Mouse (Mus musculus) gastrocnemius, postnatal 4 days (tissue): ENCODE measurements around the gene Exoc3l2. TPM values are rescaled to one million over a fixed set of nuclear protein-coding genes. Genes with fewer than 3 reads are reported as not detected.
A peak's percentile ranks its signal among the peaks of the same experiment; 100 is the strongest.
"Not testable (repeated sequence)": the region's sequence is repeated elsewhere in the genome, so short reads cannot be mapped to it uniquely, and the experiment has no call there.

Source experiments
- DNase-seq, 2 experiments: peaks; one replicate each; pipeline ENCODE4 v3.0.0; 2021 to 2022; ENCODE audit warnings: low spot score in 2 of 2, mixed read lengths in 2 of 2
- total RNA-seq, 2 experiments: library from RNA; stranded (reverse); gene quantifications; 2 replicates each; pipeline ENCODE4 v1.2.3; 2021

Gene Exoc3l2
- total RNA-seq, 2 experiments from 2014 or later: 0.65 to 0.83 TPM

DNA sequence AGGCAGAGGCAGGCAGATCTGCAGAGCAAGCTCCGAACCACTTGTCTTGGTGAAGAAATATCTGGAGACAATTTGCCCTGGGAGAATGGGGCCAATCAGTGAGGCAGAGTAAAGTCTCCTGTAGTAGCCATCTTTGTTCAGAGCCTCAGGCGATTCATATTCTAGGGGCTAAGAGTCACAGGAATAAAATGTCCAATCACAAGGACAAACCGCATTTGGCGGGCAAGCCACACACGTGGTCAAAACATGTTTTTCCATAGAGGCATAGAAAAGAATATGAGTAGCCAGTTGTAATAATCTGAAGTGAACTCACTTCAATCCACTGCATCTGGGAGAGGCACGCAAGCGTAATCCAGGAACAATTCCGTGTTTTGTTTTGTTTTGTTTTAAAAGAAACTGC lies 20.1 kb downstream of the Exoc3l2 start:
- DNase-seq: no peak

DNA sequence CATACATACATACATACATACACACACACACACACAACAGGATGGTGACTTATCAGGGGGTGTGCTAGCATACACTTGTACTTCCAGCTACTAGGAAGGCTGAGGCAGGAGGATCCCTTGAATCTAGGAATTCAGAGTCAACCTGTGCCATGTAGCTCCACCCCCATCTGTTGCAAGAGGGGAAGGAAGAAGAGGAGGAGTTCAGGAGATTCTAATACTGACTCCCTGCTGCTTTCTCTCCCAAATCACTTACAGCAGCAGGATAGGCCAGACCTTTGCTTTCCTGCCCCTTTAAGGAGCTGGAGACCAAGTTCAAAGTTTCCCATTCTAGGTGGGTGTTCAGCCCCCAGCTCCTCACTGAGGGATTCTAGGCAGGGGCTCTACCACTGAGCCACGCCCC lies 22.4 kb downstream of the Exoc3l2 start:
- DNase-seq: no peak

DNA sequence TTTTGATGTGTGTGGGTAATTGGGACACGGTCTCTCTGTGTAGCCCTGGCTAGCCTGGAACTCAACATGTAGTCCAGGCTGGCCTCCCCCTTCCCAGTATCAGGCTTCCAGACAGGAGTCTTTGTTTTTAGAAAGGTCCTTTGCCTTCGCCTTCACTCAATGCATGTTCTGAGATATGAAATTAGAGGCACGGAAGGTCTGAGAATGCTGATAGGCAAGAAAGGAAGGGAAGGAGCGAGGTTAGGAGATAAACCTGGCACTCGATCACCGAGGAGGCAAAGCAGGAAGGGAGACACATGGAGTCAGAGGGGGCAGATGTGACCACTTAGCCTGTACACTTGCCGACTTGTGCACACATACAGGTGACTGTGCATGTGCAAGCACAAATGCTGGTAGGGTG lies 23.4 kb downstream of the Exoc3l2 start:
- DNase-seq: no peak

DNA sequence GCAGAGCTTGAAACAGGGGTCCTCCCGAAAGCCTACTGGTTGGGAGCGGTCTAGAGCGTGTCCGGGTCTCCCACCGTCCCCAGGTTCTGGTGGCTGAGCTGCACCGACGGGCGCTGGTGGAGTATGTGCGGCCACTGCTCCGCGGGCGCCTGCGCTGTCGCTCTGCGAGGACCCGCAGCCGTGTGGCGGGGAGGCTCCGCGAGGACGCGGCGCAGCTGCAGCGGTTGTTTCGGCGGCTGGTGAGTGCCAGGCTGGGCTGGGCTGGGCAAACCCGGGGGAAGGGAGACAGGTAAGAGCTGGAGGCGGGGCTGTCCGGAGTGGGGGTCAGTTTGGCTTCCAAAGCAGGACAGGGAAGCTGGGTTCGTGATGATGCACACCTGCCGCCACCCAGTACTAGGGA lies 26.4 kb downstream of the Exoc3l2 start:
- no peak for DNase-seq

DNA sequence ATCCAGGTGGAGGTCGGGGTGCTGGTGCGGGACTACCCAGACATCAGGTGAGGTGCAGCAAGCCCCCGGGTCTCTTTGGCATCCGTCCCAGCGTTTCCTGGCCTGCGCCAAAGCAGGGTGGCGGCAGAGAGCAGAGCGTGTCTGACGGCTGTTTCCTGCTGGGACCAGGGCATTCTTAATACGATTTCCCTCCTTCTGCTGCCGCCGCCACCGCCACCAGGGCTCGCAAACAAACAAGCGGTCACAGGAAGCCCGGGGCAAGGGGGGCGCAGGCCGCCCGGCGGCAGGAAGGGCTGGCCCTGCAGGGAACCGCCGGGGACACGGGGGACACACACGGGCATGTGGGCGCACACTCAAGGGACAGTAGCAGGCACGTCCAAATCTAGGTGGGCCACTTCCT lies 28.6 kb downstream of the Exoc3l2 start:
- no peak for DNase-seq

DNA sequence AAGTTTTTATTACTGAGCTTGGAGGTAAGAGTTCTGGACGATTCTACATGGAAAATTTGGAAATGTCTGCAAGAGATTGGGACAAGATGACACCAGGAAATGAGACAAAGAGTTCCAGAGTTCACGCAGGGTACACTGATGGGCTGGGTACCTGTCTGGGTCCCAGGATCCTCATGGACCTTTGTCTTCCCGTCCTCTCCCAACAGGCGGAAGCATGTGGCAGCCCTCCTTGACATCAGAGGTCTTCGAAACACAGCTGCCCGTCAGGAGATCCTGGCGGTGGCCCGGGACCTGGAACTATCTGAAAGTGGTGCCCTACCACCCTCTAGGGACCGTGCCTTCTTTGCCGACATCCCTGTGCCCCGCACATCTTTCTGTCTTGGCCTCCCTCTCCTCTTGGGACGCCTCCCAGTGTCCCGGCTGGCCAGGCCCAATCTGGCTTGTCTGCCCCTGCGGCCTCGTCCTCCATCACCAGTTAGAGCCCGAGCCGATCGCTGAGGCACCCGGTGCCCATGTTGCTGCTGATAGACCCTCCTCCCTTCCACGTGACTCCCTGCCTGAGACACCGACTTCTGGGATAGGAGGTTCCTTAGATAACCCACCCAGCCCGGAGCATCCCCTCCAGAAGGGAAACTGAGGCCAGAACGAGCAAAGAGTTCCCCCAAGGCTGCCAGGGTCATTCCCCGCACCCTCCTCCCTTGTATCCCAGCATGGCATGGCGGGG lies 31.8 kb downstream of the Exoc3l2 start:
- no peak for DNase-seq

DNA sequence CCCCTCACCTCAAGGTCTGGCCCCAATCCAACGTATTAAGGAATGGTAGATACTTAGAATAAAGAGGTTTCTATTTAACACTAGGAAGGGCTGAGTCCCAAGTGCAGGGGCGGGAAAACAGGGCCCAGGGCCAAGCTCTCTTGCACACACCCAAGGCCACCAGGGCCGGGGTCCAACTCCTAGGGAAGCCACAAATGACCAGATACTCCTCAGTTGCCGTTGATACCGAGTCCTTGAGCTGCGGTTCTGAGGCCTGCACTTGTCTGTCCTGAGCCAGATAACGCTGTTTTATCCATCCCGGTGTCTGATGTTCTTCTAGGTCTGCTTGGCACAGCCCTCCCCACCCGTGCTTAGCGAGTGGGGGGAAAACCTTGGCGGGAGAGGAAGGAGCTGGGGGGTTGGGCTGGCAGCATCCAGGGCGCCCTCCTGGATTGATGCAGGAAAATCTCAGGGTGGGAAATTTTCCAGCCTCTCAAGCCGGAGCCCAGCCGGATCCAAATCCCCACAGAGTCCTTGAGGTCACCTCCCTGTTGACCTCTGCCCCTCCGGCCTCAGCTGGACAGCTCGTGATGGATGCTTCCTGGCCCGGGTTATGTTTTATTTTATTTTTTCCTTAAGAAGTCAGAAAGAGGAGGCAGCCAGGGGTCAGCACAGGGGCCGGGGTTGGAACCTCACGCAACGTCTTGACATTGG lies 32.5 kb downstream of the Exoc3l2 start:
- DNase-seq: no peak

DNA sequence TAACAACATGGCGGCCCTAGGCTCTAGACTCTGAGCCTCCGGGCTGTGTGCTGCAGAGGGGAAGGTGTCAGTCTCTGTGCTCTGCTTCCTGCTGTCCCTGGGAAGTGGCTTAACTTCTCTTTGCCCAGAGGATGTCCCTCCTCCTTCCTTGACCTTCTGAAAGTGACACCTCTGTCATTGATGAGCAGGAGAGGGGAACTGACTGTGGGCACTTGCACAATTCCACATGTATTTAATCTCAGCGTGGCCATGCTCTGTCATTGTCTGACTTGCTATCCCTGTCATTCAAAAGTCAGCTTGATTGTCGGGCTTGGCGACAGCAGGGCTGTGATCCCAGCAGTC lies 33.1 kb downstream of the Exoc3l2 start:
- DNase-seq: no peak

DNA sequence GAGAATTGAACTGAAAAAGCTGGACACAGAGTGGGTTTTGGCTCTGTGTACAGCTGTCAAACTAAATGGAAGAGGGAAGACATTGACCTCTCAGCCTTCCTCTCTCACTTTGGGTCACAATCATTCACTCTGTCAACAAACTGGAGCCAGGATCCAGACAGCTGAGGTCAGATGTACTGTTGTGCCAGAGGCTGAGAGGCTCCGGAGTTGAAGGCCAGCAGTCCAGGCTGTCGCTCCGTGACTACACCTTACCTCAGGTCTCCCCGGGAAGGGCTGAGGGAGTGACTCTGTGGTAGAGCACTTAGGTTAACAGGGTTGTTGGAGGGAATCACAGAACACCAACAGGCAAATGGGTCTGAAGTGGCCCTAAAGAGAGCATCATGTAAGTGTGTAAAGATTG lies 35.2 kb downstream of the Exoc3l2 start:
- DNase-seq: no peak

DNA sequence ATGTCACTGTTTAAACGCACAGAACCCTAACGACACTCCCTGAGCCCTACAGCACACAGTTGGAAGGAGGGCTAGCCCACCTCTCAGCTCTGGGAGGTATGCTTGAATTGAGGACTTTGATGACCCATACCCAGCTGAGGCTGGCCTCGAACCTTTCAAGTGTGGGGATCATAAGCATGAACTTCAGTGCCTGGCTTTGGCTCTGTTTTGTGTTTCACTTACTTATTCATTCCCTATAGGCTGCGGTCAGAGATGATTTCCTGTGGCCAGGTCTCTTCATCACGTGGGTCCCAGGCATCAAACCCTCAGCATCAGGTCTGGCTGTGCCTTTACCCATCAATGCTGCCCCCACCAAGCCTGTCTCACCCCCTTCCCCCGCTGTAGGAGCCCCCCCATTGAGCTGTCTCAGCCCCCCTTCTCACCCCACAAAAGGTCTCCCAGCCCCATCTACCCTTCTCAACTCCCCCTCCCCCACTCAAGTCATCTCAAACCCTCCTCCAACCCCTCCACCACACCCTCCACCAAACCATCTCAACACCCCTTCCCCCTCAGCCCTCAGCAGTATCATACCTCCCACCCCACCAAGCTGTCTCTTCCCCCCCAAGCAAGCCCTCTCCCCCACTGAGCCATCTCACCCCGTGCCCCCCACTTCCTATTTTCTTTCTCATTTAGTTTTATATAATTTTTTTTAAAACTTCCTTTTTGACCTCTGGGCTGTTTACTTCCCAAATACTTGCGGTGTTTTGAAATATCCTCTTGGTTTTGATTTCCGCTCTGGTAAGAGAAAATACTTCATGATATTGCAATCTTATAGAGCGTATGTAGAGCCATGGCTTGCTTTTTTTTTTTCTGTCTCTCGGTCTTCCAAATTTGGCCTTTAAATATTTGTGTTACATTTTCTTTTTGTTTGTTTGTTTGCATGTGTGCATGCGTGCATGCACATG lies 37.6 kb downstream of the Exoc3l2 start:
- DNase-seq: no peak

DNA sequence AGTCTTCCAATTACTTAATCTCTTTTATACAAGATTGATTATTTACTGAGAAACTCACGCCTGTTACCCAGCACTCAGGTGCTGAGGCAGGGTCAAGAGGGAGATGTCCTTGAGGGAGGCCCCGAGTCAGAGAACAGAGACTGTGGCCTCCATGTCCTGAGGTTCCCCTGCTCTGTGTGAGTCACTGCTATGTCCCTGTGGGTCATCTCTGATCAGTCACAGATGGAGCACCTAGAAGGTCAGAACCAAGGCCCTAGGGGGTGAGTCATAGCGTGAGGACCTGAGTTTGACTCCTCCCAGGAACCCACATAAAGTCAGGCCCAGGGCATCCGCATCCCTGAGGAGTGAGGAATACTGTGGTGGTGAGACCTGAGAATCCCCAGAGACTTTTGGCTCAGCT lies 38.5 kb downstream of the Exoc3l2 start:
- no peak for DNase-seq

DNA sequence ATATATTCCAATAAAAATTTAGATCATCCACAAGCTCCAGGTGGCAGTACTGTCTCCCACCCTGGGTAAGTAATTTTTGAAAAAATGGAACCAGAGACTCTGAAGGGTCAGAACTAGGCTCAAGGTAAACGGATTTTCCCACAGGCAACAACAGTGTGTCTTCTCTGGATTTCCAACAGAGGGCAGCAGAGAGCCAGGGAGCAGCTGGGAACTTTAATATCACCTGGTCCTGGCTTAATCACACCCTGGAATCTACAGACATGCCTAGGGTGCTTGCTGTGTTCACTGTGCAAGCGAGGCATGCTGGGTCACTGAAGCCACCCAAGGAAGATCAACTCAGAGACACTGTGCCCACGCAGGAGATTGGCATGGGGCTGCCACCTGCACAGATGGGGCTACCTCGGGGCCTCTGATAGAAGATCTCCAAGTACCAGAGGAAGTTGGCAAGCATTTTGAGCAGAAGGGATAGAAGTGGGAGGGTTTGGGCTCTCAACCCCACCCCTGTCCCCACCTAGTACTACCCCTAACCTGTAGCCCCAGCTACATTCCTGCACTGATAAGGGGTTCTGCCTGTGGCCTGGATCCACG lies 40.4 kb downstream of the Exoc3l2 start:
- DNase-seq: no peak

DNA sequence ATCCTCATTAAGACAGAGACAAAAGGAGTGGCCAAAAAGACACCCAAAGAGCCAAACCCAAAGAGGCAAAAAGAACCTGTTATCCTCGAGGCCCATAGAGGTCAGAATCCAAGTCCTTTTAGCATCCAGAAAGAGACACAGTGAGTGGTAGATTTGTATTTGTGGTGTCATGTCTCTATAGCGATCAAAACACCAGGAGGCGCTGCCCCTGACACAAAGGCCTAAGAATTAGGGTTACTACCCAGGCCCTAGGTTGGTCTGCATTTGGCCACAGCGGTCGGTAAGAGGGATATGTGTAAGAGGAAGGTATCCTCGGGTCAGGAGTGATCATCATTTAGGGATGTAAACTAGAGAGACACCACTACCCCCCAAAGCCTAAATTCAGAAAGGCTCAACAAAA lies 43.2 kb downstream of the Exoc3l2 start:
- DNase-seq: no peak

DNA sequence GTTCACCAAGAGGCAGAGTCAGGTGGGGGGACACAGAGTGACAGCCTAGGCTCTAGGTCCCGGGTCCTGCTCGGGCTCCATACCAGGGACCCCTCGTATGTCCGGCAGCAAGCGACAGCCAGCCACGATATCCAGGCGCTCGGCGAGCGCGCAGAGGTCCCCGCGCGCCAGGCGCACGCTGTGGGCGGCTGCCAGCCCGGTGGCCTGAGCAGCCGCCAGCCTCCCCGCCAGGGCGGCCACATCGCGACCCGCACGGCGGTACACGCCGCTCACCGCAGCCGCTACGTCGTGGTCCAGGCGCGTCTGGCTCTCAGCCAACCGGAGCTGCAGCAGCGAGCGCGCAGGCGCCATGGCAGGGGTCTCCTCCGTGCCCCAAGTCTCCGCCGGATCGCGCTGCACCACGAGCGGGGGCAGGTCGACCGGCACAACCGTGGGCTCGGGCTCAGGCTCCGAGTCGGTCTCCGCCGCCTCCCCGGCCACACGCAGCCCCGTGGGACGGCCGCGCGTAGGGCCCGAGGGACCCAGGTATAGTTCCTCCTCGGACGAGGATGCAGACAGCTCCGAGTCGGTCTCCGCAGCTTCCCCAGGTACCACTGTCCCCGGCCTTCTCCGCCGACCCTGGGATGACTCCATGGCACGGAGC lies 44.0 kb downstream of the Exoc3l2 start:
- peak in 1 of 2 experiments; percentile 51 for DNase-seq

DNA sequence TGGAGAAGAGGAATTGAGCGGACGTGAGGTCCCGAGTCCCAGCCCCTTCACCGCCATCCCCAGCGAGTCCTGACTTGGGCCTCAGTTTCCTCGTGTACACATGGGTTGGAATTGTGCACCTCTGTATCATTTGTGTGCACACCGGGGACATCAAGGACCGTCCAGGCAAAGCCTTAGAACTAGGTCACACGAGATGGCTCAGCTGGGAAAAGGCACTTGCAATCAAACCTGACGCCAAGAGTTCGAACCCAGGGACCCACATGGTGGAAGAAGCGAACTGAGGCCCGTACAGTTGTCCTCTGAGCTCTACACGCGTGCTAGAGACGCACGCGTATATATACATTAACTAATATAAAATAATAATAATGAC lies 44.5 kb downstream of the Exoc3l2 start:
- no peak for DNase-seq

DNA sequence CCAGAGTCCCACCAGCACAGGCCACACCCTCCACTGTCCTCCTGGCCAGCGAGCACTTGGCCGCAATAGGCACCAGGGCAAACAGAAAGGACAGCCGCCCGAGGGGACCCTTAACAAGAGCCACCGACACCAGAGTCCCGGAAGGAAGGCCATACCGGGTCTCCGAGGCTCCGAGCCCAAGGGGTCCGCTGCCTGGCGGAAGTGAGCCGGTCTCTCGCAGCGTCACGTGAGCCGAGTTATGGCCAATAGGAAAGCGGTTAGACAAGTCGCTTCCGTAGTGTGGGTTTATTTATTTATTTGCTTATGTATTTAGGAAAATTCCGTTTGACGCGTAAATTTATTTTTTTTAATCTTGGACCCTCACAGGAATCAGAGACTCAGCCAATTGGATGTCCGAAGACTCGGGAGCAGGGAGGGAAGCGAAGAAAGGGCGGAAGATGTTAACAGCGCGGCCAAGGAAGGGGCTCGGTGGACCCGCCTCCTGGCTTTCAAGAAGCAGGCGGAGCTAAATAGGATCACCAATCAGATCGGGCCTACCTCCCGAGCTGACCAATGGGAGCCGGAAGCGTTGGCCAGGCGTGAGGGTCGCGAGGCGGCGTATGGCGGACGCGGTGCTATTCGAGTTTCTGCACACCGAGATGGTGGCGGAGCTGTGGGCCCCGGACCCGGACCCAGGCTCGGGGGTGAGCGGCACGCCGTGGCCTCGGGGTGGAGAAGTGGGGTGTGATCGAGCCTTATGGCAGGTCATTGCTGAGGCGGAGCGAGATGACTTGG lies 45.2 kb downstream of the Exoc3l2 start, which contains the start of the genes Bloc1s3 and Trappc6a:
Gene Bloc1s3 (minus strand): TSS at position 218 of the 774 bp plus-strand sequence.
Gene Trappc6a (plus strand): TSS at position 246 of the 774 bp plus-strand sequence.
- peak; percentile 77 to 91 for DNase-seq

DNA sequence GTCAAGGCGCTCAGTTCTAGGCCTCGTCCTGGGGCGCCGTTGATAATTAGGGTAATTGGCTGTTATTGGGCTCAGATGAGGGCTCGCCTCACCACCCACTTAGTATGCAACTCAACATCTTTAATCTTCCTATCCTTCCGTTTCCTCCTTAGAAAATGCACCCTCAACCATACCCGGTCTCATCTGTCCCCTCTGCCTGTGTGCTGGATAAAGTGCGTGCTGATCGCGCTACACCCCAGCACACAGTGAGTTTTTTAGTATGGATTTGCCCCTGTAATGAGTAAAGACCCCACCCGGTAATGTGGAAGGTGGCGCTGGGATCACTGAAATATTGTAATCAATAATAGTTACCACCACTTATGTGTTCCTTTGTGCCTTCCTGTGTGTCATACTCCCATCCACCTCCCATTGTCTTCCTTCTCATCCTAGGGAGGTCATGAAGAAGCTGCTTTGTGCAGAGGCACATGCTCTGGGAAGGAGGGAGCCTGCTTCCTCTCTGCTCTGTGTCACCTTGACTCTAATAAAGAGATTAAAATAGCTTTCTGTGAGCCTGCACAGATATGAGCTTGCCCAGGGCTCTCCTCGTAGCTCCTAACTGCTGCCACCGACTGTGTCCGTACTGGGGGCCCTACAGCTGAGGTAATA lies 45.9 kb downstream of the Exoc3l2 start:
- no peak for DNase-seq

DNA sequence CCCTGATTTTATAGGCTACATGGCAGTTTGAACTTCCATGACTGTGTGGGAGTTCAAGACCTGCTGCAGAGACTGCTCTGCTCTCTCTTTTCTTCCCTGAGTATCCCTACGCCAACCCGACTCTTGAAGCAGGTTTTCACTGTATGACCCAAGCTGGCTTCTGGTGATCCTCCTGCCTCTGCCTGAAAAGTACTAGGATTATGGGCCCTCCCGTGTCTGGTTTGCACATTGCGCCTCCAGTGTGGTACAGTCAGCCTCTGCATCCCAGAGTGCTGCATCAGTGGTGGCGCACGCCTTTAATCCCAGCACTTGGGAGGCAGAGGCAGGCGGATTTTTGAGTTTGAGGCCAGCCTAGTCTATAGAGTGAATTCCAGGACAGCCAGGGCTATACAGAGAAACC lies 46.7 kb downstream of the Exoc3l2 start:
- DNase-seq: no peak

DNA sequence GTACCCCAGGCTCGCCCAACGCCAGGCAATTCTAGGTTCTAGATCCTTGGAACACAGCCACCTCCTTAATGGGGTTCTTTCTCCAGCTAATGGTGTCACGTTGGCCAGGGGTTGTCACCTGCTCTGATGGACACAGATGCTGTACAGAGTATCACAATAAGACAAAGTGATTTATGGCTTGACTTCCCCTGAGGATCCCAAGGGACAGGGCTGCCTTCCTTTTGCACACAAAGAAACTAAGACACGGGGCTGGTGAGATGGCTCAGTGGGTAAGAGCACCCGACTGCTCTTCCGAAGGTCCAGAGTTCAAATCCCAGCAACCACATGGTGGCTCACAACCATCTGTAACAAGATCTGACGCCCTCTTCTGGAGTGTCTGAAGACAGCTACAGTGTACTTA lies 48.8 kb downstream of the Exoc3l2 start:
- not testable (repeated sequence) for DNase-seq

DNA sequence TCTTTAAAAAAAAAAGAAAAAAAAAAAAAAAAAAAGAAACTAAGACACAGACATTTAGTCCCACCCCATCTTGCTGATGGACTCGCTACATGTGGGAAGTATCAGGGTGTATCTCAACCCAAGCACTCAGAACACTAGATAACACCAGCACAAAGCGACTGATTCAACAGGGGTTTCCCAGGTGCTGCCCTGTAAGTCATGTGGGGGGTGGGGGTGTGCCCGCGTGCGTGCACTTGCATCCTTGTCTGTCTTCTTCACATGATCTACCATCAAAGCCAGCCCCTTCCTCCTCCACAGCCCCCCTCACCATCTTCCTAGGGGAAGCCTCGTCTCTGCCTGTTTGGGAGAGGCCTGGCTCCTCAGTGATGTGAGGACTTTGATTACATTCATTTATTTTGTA lies 49.2 kb downstream of the Exoc3l2 start:
- no peak for DNase-seq
